Mouse (Mus musculus) T-helper 17 cell (primary cell): Measurements from ENCODE around the gene Zfp831.

Experiments
- in situ Hi-C, 2 experiments: fragments of 300-600 bp; cut with MboI, MseI; formaldehyde crosslinking; loops; 1 replicate in 1 of 2; 2 replicates in 1 of 2; pipeline ENCODE4 v1.15.1; 2025; ENCODE audit warnings: high pct_unique_total_duplicates in 2 of 2

Gene Zfp831

GRCm38 (mm10) chr2:174644975-174645374 is 1.6 kb downstream of the Zfp831 start:
- in situ Hi-C loops: no loop called here

- in situ Hi-C loops: no loop called here
Measured at GRCm38 (mm10) chr2:174652864-174653263, 9.5 kb downstream of the Zfp831 start.

GRCm38 (mm10) chr2:174655341-174655740 is 12.0 kb downstream of the Zfp831 start:
- in situ Hi-C loops: loop anchor here in 1 of 2 experiments (5.0 kb wide), 1 partner anchor 168 kb away; no protein-coding TSS in a partner anchor

- in situ Hi-C loops: loop anchor here in 1 of 2 experiments (5.0 kb wide), 1 partner anchor 171 kb away; no protein-coding TSS in a partner anchor
Measured at GRCm38 (mm10) chr2:174658229-174658844, 15.0 kb downstream of the Zfp831 start.

DNA sequence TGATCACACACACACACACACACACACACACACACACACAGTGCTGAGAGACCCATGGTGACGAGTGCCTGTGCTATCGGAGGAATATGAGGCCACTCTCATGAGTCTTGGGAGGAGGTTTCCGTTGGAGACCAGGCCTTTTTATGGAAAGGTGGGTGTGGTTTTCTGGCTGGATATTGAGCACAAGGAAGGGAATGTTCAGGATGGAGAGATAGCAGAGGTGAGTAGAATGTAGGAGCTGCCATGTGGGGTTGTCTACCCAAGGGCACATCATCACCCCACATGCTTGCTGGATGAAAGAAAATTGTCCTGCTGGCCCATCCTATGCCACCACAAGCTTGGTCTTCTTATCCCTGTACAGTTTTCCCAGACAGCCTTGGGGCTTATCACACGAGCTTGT is 16.5 kb downstream of the Zfp831 start:
- in situ Hi-C loops: loop anchor here (5.0 kb wide), 2 partner anchors 173 to 343 kb away; no protein-coding TSS in a partner anchor

DNA sequence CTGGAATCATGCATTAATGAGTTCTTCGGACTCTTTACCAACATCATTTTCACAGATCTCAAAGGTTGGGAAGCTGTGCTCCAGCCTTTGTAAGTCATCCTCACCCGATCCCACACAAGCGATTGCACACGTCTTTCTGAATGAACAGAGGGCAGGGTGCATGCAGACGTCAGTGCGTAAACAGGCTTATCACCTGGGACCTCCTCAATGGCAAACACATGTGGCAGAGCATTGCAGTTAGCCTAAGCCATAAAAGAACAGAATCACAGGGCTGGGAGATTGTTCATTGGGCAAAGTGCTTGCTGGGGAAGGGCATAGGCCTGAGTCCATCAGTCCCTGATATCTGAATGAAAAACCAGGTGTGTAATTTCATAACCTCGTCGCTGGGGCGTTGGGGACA is 17.0 kb downstream of the Zfp831 start:
- in situ Hi-C loops: loop anchor here (5.0 kb wide), 2 partner anchors 173 to 343 kb away; no protein-coding TSS in a partner anchor

DNA sequence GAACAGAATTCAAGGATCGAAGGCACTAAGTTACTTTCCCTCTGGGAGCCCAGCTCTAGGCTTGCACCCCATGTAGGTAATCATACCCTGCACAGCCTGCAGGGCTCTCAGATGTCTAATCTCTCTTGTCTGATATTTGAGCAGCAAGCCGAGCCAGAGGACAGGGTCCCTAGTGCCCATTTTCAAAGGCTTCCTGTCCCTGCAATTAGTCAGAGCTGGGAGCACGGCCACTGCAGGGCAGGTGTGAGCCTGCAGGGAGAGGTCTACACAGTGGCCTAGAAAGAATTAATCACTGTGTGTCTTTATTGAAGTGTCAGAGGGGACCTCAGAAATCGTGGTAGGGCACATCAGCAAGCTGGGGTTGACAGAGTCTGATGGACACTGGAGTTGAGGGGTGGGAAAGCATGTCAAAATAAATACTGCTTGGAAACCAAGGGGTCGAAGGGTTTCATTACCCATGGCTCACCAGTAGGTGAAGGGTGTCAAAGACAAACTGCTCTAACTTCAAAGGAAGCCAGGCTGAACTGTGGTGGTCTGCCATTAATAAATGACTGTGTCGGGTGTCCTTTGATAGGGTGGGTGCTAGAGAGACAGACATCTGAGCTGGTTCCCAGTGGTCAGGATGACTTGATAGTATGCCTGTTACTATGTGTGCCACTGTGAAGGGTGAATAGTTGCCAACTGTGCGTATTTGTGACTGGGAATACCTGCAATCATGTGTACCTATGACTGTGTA is 18.3 kb downstream of the Zfp831 start:
- in situ Hi-C loops: loop anchor here (5.0 kb wide), 2 partner anchors 174 to 344 kb away; no protein-coding TSS in a partner anchor

GRCm38 (mm10) chr2:174662593-174662992 is 19.3 kb downstream of the Zfp831 start:
- in situ Hi-C loops: loop anchor here (5.0 kb wide), 2 partner anchors 175 to 345 kb away; no protein-coding TSS in a partner anchor

DNA sequence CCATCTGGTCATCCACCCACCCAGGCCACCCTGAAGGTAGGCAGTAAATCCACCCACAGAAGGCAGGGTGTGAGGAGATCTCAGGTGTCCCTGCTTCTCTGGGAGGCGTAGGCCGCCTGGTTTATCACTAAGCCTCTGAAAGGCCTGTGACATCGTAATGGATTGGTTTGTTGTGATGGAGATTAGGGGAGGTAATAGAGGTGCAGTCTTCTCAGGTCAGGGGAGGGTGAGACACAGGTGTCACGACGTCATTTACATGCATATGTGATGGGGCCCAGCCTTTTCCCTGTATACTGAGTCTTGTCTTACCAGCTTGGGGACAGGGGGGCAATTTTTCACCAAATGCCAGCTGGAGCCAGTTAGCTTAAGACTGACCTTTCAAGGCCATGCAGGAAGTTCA is 22.1 kb downstream of the Zfp831 start:
- in situ Hi-C loops: no loop called here

GRCm38 (mm10) chr2:174668806-174669205 is 25.5 kb downstream of the Zfp831 start:
- in situ Hi-C loops: no loop called here

GRCm38 (mm10) chr2:174672506-174673190 is 29.3 kb downstream of the Zfp831 start:
- in situ Hi-C loops: loop anchor here (5.0 kb wide), 2 partner anchors 260 to 360 kb away; no protein-coding TSS in a partner anchor

- in situ Hi-C loops: loop anchor here (5.0 kb wide), 2 partner anchors 261 to 361 kb away; no protein-coding TSS in a partner anchor
Measured at GRCm38 (mm10) chr2:174673592-174674286, 30.4 kb downstream of the Zfp831 start.

DNA sequence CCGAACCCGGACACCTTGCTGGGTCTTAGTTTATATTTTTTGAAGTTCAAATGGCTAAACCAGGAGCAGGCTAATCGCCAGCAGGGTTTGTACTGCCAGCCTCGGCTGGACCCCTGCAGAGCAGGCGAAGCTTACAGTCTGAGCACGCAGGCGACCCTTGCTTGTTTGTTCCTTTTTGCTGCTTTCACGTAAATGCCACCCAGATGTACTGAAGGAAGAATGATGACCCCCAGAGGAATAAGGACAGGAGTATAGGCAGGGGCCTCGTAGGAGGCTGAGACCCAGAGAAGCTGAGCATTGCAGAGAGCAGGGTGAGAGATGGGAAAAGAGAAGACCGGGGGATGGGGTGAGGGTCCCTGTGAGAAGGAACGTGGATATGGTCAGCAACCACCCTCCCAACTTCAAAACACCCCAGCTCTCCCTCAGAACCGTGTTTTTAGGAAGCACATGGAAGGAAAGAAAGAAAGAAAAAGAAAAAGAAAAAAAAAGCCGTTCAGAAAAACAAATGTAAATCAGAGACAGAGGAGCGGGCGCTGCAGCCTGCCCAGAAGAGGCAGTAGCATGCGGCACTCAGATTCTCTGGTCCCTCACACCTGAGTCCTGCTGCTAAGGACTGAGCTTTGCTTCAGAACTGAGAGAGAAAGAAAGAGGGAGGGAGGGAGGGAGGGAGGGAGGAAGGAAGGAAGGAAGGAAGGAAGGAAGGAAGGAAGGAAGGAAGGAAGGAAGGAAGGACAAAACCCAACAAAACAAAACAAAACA is 31.1 kb downstream of the Zfp831 start:
- in situ Hi-C loops: loop anchor here (5.0 kb wide), 2 partner anchors 262 to 362 kb away; no protein-coding TSS in a partner anchor

GRCm38 (mm10) chr2:174675642-174676041 is 32.3 kb downstream of the Zfp831 start:
- in situ Hi-C loops: no loop called here

GRCm38 (mm10) chr2:174701351-174701750 is 58.0 kb downstream of the Zfp831 start:
- in situ Hi-C loops: no loop called here

DNA sequence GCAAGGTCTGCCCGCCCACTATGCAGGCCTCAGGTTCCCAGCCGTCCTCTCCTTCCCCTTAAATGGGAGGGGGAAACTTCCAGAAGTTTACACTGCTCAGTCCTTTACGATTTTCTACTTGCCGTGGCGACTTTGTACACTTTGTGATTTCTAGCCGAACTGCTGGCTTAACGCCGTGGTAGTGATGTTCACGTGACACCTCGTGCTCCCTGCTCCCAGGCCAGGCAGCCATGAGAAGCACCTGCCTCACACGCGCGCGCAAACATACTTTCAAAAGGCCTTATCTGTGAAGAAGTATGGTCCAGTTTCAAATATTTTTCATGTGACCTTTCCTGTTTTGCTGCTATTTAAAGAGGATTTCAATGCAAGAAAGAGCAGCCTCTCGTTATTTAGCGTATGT is 63.8 kb downstream of the Zfp831 start:
- in situ Hi-C loops: no loop called here

DNA sequence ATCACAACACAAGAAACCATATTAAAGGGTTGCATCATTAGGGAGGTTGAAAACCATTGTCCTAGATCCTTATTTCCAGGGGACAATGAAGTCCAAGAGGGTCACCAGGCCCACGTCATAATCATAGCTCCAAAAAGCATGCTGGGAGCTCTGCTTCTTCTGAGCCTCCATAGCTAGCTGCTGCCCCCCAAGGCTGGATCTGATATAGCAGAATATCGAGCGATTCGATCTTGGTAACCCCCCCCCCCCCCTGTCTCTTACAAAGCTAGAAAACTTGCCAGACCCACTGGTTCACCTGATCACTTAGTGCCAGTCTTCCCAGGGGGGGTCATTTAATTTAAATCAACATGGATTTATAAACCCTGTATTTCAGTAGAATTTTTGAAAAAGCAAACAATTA is 65.3 kb downstream of the Zfp831 start:
- in situ Hi-C loops: no loop called here

- in situ Hi-C loops: no loop called here
Measured at GRCm38 (mm10) chr2:174710185-174710584, 66.9 kb downstream of the Zfp831 start.

DNA sequence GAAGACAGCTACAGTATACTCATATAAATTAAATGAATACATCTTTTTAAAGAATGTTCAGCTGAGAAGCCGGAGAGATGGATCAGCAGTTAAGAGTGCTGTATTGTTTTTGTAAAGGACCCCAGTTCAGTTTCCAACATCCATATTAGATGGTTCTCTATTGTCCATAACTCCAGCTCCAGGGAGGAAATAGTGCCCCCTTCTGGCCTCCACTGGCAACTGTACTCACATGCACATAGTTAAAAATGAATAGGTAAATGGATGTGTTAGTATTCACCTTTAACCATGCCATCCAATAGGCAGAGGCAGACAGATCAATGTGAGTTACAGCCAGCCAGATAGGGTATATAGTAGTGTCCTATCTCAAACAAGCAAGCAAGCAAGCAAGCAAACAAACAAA is 68.7 kb downstream of the Zfp831 start:
- in situ Hi-C loops: no loop called here

DNA sequence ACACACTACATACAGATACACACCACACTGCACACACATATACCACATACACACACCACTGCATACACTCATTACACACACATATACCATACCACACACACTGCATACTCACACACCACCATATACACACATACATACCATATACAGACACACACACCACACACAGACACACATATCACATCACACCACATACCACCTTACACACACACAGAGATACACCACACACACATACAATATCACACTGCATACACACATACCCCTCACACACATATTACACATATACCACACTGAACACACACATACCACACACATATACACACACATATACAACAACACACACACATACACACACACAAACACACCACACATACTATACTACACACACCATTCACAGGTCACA is 72.6 kb downstream of the Zfp831 start:
- in situ Hi-C loops: no loop called here

DNA sequence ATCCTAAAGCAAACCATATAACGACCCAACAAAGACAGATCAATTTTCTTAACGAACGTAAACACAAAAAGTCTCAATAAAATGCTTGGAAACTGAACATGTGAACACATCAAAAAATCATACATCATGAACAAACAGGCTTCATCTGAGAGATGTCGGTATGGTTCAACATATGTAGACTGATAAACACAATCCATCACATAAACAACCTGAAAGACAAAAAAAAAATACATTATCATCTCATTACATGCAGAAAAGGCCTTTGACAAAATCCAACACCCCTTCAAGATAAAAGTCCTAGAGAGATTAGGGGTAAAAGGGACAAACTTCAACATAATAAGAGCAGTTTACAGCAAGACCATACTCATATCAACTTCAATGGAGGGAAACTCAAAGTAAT is 74.5 kb downstream of the Zfp831 start:
- in situ Hi-C loops: no loop called here
